ENCODE assay signal across 24 mouse cellular contexts in the genomic region with DNA sequence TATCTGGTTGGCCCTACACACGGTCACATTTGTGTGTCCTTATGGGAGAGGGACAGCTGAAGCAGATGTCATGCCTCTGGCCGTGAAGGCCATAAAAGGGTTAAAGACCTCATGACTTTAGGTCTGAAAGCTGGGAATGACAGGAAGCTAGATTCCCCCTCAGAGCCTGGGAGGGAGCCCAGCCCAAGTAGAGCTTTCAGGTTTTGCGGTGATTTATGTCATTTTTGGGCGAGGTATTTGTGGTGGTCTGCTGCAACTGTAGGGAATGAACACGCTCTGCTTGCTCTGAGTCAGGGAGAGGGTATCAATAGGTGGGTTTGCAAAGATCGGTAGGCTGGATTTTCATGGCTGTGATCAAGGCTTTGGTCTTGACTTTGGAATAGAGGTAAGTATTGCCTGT. TPM values are rescaled to one million over a fixed set of nuclear protein-coding genes. Genes with fewer than 3 reads are reported as not detected.
A peak's percentile ranks its signal among the peaks of the same experiment; 100 is the strongest.
DNase-seq lines count a peak whose midpoint lies in the region; TF ChIP-seq lines count a peak whose summit lies in the region.
"Had no signal": no experiment of that assay in that cellular context is flagged by ENCODE, and none has a peak within 500 bp of the region (broad histone marks: within the 10 kb centered on the region; RNA-seq: fewer than 3 reads in every experiment).

No protein-coding gene starts in this region.

- DNase-seq in heart, adult 11 months: peak; percentile 82
- no peak for DNase-seq in heart, adult 2 months
- peak; percentile 1 for DNase-seq in layer of hippocampus, adult 9-11 months
- DNase-seq in layer of hippocampus, postnatal 25 days (ENCODE audit: extremely low spot score in 1 of 2, low spot score in 1 of 2): no peak
- DNase-seq in thymus, adult 2 months: peak; percentile 0
- DNase-seq in thymus, postnatal 4 days: no peak
- DNase-seq in kidney, postnatal 25 days: no peak
- DNase-seq: adrenal gland, adult 8-10 months; adrenal gland, postnatal 14 days; adrenal gland, postnatal 36 days; B cell, adult 2 months; cerebellum, adult 11-12 months; cerebellum, adult 2 months; cerebellum, adult 9-10 months; cerebellum, postnatal 10 days; cerebellum, postnatal 25 days had no signal

- no peak for TF ChIP-seq CTCF in heart, adult 2 months (IDR thresholded peaks at IDR 0.05)
- no peak for TF ChIP-seq CTCF in thymus, adult 2 months (IDR thresholded peaks at IDR 0.05; ENCODE audit: borderline replicate concordance, control insufficient read depth, extremely low read depth, insufficient read depth, low read length, poor library complexity)

- H3K27me3 ChIP-seq in heart, adult 2 months (ENCODE audit: control insufficient read depth, insufficient read depth, low read length): no peaks in the 10 kb centered on the region
- no peaks in the 10 kb centered on the region for H3K27me3 ChIP-seq in thymus, adult 2 months (ENCODE audit: control insufficient read depth, insufficient read depth, low read length)
- H3K27me3 ChIP-seq: CH12.LX; embryonic facial prominence, embryonic 13.5 days; embryonic facial prominence, embryonic 15.5 days; Patski had no signal

- H3K4me1 ChIP-seq in heart, adult 2 months (ENCODE audit: control insufficient read depth, insufficient read depth, low read length): peaks cover 1% of the 10 kb centered on the region
- peaks cover 42% of the 10 kb centered on the region for H3K4me1 ChIP-seq in thymus, adult 2 months (replicated peaks; ENCODE audit: control insufficient read depth, insufficient read depth, low read length)
- H3K4me1 ChIP-seq: forebrain, embryonic 10.5 days; forebrain, embryonic 12.5 days had no signal

- TF ChIP-seq EP300 in heart, adult 2 months (IDR thresholded peaks at IDR 0.05; ENCODE audit: insufficient read depth, low read depth, low read length): no peak

- WGBS in heart, adult 2 months: 82% methylated on average over 6 of the region's 6 CpGs
- WGBS in thymus, adult 2 months: 96% methylated on average over 6 of the region's 6 CpGs

- H3K9ac ChIP-seq in heart, adult 2 months (ENCODE audit: low read depth, low read length): no peak overlapping the region
- H3K9ac ChIP-seq: embryonic facial prominence, embryonic 13.5 days; embryonic facial prominence, embryonic 15.5 days; forebrain, embryonic 12.5 days had no signal

- no peaks in the 10 kb centered on the region for H3K79me2 ChIP-seq in heart, adult 2 months (replicated peaks; ENCODE audit: control insufficient read depth, insufficient read depth, low read length)

- H3K4me3 ChIP-seq in heart, adult 2 months: no peak overlapping the region
- no peak overlapping the region for H3K4me3 ChIP-seq in thymus, adult 2 months (ENCODE audit: control insufficient read depth, insufficient read depth, low read length)
- H3K4me3 ChIP-seq: embryonic facial prominence, embryonic 13.5 days; embryonic facial prominence, embryonic 15.5 days; erythroblast, embryonic 14.5 days; forebrain, embryonic 10.5 days; forebrain, embryonic 12.5 days had no signal

- TF ChIP-seq POLR2A in heart, adult 2 months (IDR thresholded peaks at IDR 0.05; ENCODE audit: insufficient read depth, low read depth, low read length): no peak
- TF ChIP-seq POLR2A in thymus, adult 2 months (IDR thresholded peaks at IDR 0.05; ENCODE audit: control insufficient read depth, extremely low read depth, insufficient read depth, low read length, poor library complexity): no peak

- no peak overlapping the region for H3K27ac ChIP-seq in heart, adult 2 months
- no peak overlapping the region for H3K27ac ChIP-seq in thymus, adult 2 months (ENCODE audit: control insufficient read depth, insufficient read depth, low read length)
- H3K27ac ChIP-seq: embryonic facial prominence, embryonic 13.5 days; embryonic facial prominence, embryonic 15.5 days; forebrain, embryonic 10.5 days; forebrain, embryonic 12.5 days had no signal

- intact Hi-C loops in heart, adult 2 months (cut with DNase I): no loop called here

- no peaks in the 10 kb centered on the region for H3K36me3 ChIP-seq in heart, adult 2 months (ENCODE audit: control insufficient read depth, insufficient read depth, low read length)
- no peaks in the 10 kb centered on the region for H3K36me3 ChIP-seq in thymus, adult 2 months (ENCODE audit: control insufficient read depth, insufficient read depth, low read length)
- H3K36me3 ChIP-seq: embryonic facial prominence, embryonic 13.5 days; embryonic facial prominence, embryonic 15.5 days; forebrain, embryonic 10.5 days; forebrain, embryonic 12.5 days; G1E had no signal

RNA-seq across cellular contexts. Expression of a gene that starts 6.9 kb away (rescaled TPM):
- 10 to 100 TPM; 27.1 to 29.4 TPM for total RNA-seq in heart, adult 2 months (2021)
- polyA plus RNA-seq in heart, adult 2 months (2012; rRNA removed): 4.8 and 10.1 TPM in 2 replicates
- total RNA-seq in layer of hippocampus, postnatal 25 days (2021): 10 to 100 TPM; 73.2 to 77.0 TPM
- 17.1 and 19.4 TPM in 2 replicates for polyA plus RNA-seq in thymus, adult 2 months (2012; rRNA removed)

RNA-seq across cellular contexts. Expression of a gene that starts 42.8 kb away (rescaled TPM):
- 1 to 10 TPM; 1.1 to 1.5 TPM for total RNA-seq in heart, adult 2 months (2021)
- 1.3 and 1.9 TPM in 2 replicates for polyA plus RNA-seq in heart, adult 2 months (2012; rRNA removed)
- under 1 TPM; 0.10 to 0.19 TPM for total RNA-seq in layer of hippocampus, postnatal 25 days (2021)
- 2.7 and 3.0 TPM in 2 replicates for polyA plus RNA-seq in thymus, adult 2 months (2012; rRNA removed)
- polyA plus RNA-seq: erythroblast, embryonic 14.5 days; Patski had no signal

RNA-seq across cellular contexts. Expression of a gene that starts 54.0 kb away (rescaled TPM):
- total RNA-seq in heart, adult 2 months (2021): 1 to 10 TPM; 1.0 to 1.6 TPM
- polyA plus RNA-seq in heart, adult 2 months (2012; rRNA removed): 0.76 and 1.1 TPM in 2 replicates
- total RNA-seq in layer of hippocampus, postnatal 25 days (2021): 1 to 10 TPM; 1.2 to 1.6 TPM
- 52.3 and 69.5 TPM in 2 replicates for polyA plus RNA-seq in thymus, adult 2 months (2012; rRNA removed)

Comparison
In these comparisons a context has a peak if more than half of its experiments do, and no peak if none do; other contexts are left out.
1. DNase-seq: peak in heart, adult 11 months (single experiment), layer of hippocampus, adult 9-11 months (single experiment) and thymus, adult 2 months (single experiment); none in heart, adult 2 months (0 of 2), layer of hippocampus, postnatal 25 days (0 of 2), thymus, postnatal 4 days (single experiment) and kidney, postnatal 25 days (0 of 2).